Mouse (Mus musculus): ENCODE results near the gene Akr1c13. TPM values are rescaled to one million over a fixed set of nuclear protein-coding genes. Genes with fewer than 3 reads are reported as not detected.

Gene Akr1c13
- polyA plus RNA-seq, 2 experiments from 2014 or later = 33.0 to 34.7 TPM

DNA sequence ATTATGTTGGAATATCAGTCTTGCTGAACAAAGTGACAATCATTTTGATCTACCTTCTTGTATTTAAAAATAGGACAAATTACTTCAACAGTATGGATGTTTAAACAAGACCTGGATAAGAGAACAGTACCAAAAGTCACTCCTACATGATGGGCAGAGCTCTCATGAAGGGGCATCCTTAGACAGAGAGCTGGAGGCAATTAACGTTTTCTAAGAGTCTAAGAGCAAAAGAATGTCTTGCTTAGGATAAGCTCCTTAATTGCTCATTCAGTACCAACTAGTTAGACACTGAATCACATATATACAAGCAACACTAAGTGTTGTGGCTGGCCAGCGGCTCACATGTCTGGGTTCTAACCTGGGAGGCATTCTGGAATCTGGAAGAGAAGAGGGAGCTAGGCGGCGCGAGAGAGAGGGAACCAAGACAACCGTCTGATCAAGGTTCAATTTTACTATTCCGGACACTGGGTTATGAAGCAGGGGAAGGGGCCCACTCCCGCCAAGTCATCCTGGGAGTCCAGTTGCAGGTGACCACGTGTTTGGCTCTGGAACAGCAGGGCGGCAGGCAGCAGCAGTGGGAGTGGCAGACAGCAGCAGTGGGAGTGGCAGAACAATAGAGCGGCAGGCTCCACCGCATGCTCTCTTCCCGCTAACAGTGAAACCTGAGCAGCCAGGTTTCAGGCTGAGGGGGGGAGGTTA is 54.1 kb downstream of the Akr1c13 start:
- ATAC-seq = no peak

DNA sequence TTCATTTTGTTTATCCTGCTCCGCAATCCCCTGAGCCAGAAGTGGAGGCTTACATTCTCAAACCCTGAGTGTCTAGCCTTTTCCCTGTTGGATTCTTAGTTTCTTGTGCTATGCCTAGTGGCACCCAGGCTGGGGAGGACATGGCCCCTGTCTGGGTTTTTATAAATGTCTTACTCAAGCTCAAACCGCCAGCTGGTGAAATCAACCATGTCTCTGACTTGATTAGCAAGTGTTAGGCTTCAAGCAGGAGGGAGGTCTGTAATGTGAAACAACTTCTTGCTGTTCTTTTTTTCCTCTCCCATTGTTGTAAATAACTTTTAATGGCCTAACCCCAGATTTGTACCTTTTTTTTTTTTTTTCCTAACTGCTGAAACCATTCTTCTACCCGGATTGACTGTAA is 58.4 kb downstream of the Akr1c13 start:
- ATAC-seq = no peak

Other genes starting within 250 kb of the Akr1c13 start
- not detected for gene Ucn3, start 245.8 kb upstream of the Akr1c13 start, polyA plus RNA-seq (2017; shearing (Covaris generic))
- gene Akr1c14, start 142.1 kb upstream of the Akr1c13 start, polyA plus RNA-seq (2017; shearing (Covaris generic)) = not detected
- under 1 TPM in 1 of 2 experiments, not detected in 1; 0.28 TPM for gene Akr1c18, start 40.5 kb upstream of the Akr1c13 start, polyA plus RNA-seq (2017; shearing (Covaris generic))
- not detected for gene Akr1c19, start 37.5 kb downstream of the Akr1c13 start, polyA plus RNA-seq (2017; shearing (Covaris generic))
- gene Akr1c12, start 88.3 kb downstream of the Akr1c13 start, polyA plus RNA-seq (2017; shearing (Covaris generic)) = 1 to 10 TPM in 1 of 2 experiments, under 1 TPM in 1; 0.87 to 4.1 TPM
- gene Akr1c6, start 243.2 kb downstream of the Akr1c13 start, polyA plus RNA-seq (2017; shearing (Covaris generic)) = not detected